Mouse (Mus musculus): ENCODE data around the gene Gpalpp1. TPM values are rescaled to one million over a fixed set of nuclear protein-coding genes. Genes with fewer than 3 reads are reported as not detected.

Gene Gpalpp1
- total and polyA plus RNA-seq, 3 experiments: 12.9 to 25.2 (median 20.2) TPM

Other genes starting within 250 kb of the Gpalpp1 start
- gene Kctd4, start 155.8 kb downstream of the Gpalpp1 start, total RNA-seq (2012; rRNA removed): 0.08 TPM in 1 of 2 replicates, not detected in the other
- not detected in 2 replicates for gene Kctd4, start 155.8 kb downstream of the Gpalpp1 start, total RNA-seq (2014; rRNA removed)
- gene Kctd4, start 155.8 kb downstream of the Gpalpp1 start, polyA plus RNA-seq (2012; ENCODE audit: insufficient read length, low read depth): 0.05 and 0.06 TPM in 2 replicates
- 44.8 and 55.5 TPM in 2 replicates for gene Gtf2f2, start 99.9 kb downstream of the Gpalpp1 start, total RNA-seq (2012; rRNA removed)
- gene Gtf2f2, start 99.9 kb downstream of the Gpalpp1 start, total RNA-seq (2014; rRNA removed): 118 and 135 TPM in 2 replicates
- 87.4 and 90.6 TPM in 2 replicates for gene Gtf2f2, start 99.9 kb downstream of the Gpalpp1 start, polyA plus RNA-seq (2012; ENCODE audit: insufficient read length, low read depth)
- gene Nufip1, start 131 bp upstream of the Gpalpp1 start, total RNA-seq (2012; rRNA removed): 14.8 and 17.5 TPM in 2 replicates
- gene Nufip1, start 131 bp upstream of the Gpalpp1 start, total RNA-seq (2014; rRNA removed): 31.7 and 32.1 TPM in 2 replicates
- gene Nufip1, start 131 bp upstream of the Gpalpp1 start, polyA plus RNA-seq (2012; ENCODE audit: insufficient read length, low read depth): 24.6 and 28.4 TPM in 2 replicates